Mouse (Mus musculus): Measurements from ENCODE around the gene Pla2g2f. TPM values are rescaled to one million over a fixed set of nuclear protein-coding genes. Genes with fewer than 3 reads are reported as not detected.

Pla2g2f gene
- polyA plus RNA-seq, 1 experiment from 2014 or later, result 0.16 TPM

DNA sequence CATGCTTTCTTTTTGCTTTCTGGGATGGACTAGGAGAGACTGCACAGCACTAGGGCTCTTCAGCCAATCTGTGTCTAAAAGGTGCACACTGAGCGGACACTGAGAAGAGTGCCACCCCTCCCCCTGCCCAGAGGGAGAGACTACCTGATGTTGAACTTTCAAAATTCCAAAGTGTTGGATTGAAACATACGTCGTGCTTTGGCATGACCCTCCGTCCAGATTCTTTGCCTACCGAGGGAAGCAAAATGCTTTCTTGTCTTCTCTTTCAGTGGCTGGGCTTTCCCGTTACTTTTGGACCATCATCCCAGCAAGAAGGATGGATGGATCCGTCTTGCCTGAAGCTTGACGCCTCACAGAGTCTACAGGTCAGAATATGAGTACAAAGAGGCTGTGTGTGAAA, 56.3 kb downstream of the Pla2g2f start:
- no peaks in the 10 kb centered on the region for H3K4me1 ChIP-seq (ENCODE audit: control insufficient read depth, insufficient read depth, low read length)
- H3K4me3 ChIP-seq (ENCODE audit: low read depth, low read length), result no peak overlapping the region
- no peak overlapping the region for H3K9ac ChIP-seq (replicated peaks; ENCODE audit: low read depth, low read length)
- H3K27me3 ChIP-seq (ENCODE audit: control insufficient read depth, insufficient read depth, low read length), result no peaks in the 10 kb centered on the region
- H3K27ac ChIP-seq (ENCODE audit: low read length), result no peak overlapping the region
- ATAC-seq (ENCODE audit: insufficient number of reproducible peaks, insufficient read depth, low FRiP score, low read depth), result no peak
- no peaks in the 10 kb centered on the region for H3K36me3 ChIP-seq (ENCODE audit: control insufficient read depth, insufficient read depth, low read length)
- H3K4me2 ChIP-seq (replicated peaks; ENCODE audit: low read depth, low read length), result no peak overlapping the region
- H3K9me3 ChIP-seq (ENCODE audit: control insufficient read depth, low read depth, low read length), result no peaks in the 10 kb centered on the region
- 64% methylated on average over 8 of the region's 8 CpGs for WGBS

Other genes starting within 250 kb of the Pla2g2f start
- 0.04 and 0.28 TPM in 2 replicates for gene Vwa5b1, start 121.7 kb downstream of the Pla2g2f start, polyA plus RNA-seq (2014; fragmentation: Nextera tagmentation; extraction: Ambion mirVana)
- gene Pla2g2c, start 32.8 kb downstream of the Pla2g2f start, polyA plus RNA-seq (2014; fragmentation: Nextera tagmentation; extraction: Ambion mirVana), result 0.14 TPM in 1 of 2 replicates, not detected in the other
- 0.97 and 1.3 TPM in 2 replicates for gene Ubxn10, start 20.5 kb downstream of the Pla2g2f start, polyA plus RNA-seq (2014; fragmentation: Nextera tagmentation; extraction: Ambion mirVana)
- 0.13 and 0.35 TPM in 2 replicates for gene Pla2g2d, start 18.1 kb upstream of the Pla2g2f start, polyA plus RNA-seq (2014; fragmentation: Nextera tagmentation; extraction: Ambion mirVana)
- 0.17 and 0.32 TPM in 2 replicates for gene Pla2g5, start 105.9 kb upstream of the Pla2g2f start, polyA plus RNA-seq (2014; fragmentation: Nextera tagmentation; extraction: Ambion mirVana)
- gene Gm13030, start 116.3 kb upstream of the Pla2g2f start, polyA plus RNA-seq (2014; fragmentation: Nextera tagmentation; extraction: Ambion mirVana), result not detected in 2 replicates
- gene Pla2g2e, start 120.3 kb upstream of the Pla2g2f start, polyA plus RNA-seq (2014; fragmentation: Nextera tagmentation; extraction: Ambion mirVana), result not detected in 2 replicates
- 3.0 and 3.2 TPM in 2 replicates for gene Otud3, start 156.3 kb upstream of the Pla2g2f start, polyA plus RNA-seq (2014; fragmentation: Nextera tagmentation; extraction: Ambion mirVana)
- 14.2 and 14.8 TPM in 2 replicates for gene Rnf186, start 209.5 kb upstream of the Pla2g2f start, polyA plus RNA-seq (2014; fragmentation: Nextera tagmentation; extraction: Ambion mirVana)
- gene Tmco4, start 215.3 kb upstream of the Pla2g2f start, polyA plus RNA-seq (2014; fragmentation: Nextera tagmentation; extraction: Ambion mirVana), result 6.6 and 6.8 TPM in 2 replicates